Mouse (Mus musculus) monocyte, adult 5-6 weeks (primary cell): ENCODE results near the gene Prkaa2. TPM values are rescaled to one million over a fixed set of nuclear protein-coding genes. Genes with fewer than 3 reads are reported as not detected.
"Not testable (repeated sequence)": the region's sequence is repeated elsewhere in the genome, so short reads cannot be mapped to it uniquely, and the experiment has no call there.

Experiments used
- ATAC-seq: fragments of 153-309, 156-312 bp; replicated peaks from 2 replicates; pipeline ENCODE4 v1.8.0; 2017; ENCODE audit warnings: mild to moderate bottlenecking; ENCODE audit not compliant: low TSS enrichment, insufficient number of reproducible peaks, severe bottlenecking, poor library complexity, low FRiP score
- total RNA-seq: library from RNA; stranded (forward); fragments of 200-1000, 200-491, 200-594 nt; gene quantifications from 3 replicates; pipeline ENCODE4 v1.2.3, GENCODE M21; 2017

Prkaa2 gene
- total RNA-seq, 1 experiment from 2014 or later: not detected

DNA sequence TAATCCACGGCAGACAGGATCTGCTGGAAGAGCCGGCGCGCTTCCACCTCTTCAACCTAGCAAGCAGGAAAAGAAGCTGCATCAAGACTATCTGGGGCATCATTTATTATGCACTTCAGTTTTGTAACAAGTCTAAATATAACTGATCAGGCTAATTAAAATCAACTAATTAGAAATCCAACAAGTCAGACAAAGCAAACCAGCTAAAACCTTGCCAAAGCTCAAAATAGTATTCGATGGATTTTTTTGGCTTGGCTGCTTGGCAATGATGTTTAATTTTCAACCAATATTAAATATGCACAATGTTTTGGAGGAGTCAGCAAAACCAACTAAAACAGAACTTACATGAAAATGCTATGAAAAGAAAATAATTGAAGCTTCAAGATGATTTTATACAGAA lies 58.4 kb downstream of the Prkaa2 start:
- no peak for ATAC-seq

DNA sequence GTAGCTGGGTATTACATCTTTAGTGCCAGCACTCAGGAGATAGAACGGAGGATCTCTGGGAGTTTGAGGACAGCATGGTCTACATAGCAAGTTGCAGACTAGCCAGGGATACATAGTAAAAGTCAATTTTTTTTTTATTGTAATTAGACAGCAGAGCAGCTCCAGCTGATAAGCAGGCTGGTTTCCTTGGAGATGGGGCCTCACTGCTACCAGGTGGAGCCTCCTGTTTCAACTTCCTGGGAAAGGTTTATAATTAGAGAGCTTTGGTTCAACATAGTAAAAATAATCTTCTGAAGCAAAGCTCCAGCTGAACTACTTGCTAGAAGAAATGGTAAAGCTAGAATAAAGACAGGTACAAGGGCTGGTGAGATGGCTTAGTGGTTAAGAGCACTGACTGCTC lies 59.6 kb downstream of the Prkaa2 start:
- no peak for ATAC-seq

DNA sequence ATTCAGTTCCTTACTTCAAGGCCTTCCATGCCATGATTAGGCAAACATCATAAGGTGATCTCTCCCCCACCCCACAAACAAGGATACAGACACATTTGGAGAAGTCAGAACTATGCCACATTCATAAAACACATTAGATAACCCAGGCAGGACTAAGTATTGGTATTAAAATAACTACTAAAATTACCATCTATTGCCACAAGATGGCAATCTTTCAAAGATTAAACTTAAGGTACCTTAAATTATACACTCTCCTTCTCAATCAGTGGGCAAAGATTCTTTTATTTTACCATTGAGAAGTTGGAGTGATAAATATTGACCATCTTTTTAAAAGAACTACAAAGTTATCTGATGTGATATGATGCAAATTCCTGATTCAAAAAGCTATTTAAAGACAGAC lies 75.4 kb downstream of the Prkaa2 start:
- no peak for ATAC-seq

DNA sequence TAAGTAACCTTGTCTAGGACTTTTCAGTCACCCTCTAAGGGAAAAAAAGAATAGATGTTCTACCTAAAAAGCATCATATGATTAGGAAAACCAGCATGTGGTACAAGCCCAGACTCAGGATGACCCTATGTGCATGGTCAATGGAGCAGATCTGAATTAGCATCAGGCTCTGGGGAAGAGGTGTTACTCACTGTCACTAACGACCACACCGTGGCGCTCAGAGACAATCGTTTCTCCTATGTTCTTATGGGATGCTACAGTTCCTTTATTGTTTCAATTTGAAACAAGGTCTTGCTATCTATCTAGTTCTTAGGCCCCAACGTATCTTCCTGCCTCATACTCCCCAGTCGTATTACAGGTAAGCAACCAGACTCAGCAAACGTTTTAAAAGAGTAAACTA lies 76.5 kb downstream of the Prkaa2 start:
- ATAC-seq: no peak

DNA sequence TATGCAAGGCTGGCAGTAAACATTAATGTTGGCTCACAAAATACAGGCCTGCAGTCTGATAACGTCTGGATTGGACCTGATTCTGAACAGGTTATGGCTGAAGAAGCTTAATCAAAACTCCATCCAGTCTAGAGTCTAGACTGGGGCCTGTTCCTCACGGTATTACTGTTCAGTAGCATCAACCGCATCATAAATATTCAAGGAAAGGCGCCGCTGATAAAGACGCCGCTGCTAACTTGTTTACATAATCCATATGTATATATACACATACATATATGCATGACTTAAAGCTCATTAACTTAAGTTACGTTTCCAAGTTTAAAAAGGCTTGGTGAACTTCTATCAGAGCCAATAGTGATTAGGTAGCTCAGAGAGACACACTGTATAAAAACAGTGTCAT lies 78.6 kb downstream of the Prkaa2 start:
- no peak for ATAC-seq

DNA sequence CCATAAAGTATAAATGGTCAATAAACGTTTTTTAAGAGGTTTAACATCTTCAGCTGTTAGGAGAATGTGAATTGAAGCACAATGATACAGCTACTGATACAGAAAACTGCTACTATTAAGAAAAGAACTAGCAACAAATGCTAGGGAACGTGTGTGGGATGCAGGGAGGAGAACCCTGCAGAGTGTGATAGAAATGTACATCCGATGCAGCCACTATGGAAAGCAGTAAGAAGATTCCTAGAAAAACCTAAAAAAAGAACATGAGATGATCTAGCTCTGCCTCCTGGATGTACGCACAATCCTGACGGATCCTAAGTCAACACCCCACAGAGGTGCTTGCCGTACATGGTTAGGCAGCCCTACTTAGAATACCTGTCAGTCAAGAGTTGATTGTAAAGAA lies 82.4 kb downstream of the Prkaa2 start:
- ATAC-seq: no peak

DNA sequence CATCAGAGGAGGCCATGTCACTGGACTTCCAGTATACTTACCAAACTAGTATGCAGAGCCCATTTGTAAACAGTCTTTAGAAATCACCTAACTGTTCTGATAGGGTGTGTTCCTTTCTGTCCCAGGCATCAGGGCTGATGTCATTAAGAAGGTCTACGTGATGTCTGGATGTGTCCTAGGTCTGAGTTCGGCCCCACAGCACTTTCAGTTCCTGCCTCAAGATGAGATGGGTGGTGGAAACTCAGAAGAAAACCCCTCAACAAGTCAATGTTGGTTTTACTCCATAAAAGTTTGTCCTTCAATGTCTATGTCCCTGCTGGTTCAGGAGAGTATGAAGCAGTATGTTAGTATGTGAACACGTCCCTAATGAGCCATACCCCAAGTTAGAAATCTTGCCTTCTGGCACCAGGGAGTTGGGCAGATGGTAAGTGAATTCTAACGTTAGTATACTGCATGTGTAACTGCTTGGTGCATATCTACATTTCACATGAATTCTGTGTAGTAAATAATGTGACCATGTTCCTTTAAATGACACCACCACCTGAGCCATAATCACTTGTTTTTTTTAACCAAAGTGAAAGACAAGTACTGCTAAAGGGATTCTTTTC lies 93.6 kb downstream of the Prkaa2 start:
- no peak for ATAC-seq

DNA sequence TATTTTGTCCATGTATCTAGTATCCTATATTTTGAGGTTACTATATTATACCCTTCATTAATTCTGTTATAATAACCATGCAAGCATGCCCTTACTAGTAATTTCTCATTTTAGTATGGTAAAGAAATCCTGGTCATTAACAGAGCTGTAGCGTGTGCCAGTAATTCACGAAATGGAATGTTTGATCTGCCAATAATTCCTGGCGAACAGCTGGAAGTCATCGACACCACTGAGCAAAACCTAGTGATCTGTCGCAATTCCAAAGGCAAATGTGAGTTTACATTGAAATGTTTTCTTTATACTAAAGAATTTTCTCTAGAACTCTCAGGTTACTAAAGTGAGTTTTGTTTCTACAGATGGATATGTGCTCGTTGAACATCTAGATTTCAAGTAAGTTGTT lies 94.2 kb downstream of the Prkaa2 start:
- ATAC-seq: no peak

DNA sequence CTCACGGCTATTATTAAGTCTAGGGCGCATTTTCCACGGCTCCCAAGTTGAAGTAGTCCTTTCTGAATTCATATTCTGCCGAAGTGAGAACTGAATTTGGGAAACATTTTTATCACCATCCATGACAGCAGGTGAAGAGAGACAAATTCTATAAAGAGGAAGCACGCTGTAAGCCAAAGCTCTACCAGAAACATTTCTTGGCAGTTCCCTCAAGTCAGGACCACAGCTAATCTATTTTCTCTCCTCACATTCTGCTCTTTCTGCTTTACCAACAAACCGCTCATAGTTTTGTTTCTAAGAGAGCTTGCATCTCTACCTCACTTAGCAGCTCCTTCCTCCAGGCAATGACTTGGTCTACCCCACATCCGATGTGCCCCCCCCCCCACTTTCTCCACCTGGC lies 96.0 kb downstream of the Prkaa2 start:
- no peak for ATAC-seq

DNA sequence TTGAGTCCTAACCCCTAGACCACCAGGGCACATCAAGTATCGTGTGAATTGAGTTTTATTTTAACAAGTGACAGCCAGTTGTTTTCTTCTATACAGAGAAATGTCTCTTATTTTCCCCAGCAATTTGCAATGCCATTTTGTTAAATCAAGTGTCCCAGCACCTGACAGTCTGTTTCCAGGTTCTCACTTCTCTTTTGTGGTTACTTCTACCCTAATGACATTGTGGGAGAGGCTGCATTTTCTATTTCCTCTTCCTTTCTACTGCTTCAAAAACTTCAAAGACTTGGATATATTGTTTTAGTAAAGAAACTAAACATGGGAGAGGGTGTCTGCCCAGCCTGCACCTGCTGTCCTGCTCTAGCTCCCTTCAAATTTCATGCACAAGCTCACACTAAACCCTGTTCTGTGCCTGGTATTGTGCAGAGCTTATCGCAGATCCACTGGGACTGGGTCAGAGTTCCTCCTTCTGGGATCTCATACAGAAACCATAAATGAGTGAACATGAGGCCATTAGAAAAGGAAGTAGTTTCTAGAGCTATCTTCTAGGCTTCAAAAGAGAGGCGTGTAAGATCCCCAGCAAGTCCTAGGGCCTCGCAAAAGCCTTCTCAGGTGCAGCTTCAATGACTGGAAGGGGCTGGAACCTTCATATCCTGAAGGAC lies 102.2 kb downstream of the Prkaa2 start:
- no peak for ATAC-seq

DNA sequence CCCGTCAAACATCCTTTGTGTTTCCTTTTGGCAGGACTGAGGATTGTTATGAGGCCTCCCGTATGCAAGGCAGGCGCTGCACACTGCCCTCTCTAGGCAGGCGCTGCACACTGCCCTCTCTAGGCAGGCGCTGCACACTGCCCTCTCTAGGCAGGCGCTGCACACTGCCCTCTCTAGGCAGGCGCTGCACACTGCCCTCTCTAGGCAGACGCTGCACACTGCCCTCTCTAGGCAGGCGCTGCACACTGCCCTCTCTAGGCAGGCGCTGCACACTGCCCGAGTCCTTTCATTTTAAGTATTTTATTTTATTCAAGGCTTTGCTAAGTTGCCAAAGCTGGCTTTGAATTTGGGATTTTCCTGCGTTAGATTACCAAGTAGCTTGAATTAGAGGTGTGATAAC lies 105.0 kb downstream of the Prkaa2 start:
- not testable (repeated sequence) for ATAC-seq

DNA sequence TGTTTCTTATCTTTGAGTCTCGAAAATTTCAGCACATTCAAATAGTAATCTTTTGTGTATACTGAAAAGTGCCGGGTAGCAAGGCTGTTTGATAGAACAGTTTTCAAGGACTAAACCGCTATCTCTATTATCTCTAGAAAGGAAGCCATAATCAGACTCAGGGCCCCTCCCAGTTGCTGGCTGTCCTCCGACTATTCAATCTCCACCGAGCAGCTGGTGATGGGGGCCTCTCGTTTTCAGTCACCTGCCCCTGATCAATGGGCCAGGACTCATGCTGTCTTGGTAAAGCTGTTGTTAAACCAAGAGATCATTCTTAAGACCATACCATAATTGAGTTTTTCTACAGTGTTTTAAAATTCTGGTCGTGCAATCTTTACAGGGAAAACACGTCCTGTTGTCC lies 105.6 kb downstream of the Prkaa2 start:
- no peak for ATAC-seq

DNA sequence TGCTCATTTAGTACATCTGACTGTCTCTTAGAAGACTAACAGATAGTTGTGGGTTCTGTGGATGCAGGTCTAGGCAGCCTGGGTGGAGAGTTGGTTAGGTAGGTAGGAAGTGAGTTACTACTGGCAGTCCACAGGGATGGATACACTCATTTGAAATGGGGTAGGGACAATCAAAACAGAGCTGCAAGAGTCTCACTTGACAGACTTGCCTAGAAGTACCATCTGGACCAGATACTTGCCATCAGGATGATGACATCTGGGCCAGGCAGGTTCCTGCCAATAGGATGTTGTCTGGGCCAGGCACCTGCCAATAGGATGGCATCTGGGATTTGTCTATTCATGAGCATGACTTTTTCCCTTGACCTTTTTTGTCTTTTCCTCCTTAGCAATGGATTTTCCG lies 108.0 kb downstream of the Prkaa2 start:
- no peak for ATAC-seq

DNA sequence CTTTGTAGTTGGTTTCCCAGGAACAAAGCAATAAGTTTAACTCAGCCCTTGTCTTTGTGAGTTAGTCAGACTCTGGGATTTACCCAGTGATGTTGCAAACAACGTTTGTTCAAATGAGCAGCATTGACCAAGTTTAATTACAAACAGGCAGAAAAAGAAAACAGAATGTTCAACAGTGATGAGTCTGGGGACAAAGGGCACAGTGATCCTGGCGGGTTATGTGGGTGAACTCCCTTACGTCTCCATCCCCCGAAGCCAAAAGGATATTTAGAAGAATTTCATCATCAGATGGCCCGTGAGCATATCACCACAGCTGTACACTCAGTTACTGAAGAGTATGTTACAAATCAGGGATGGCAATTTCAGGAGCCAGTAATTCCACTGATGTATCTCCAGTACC lies 110.0 kb downstream of the Prkaa2 start:
- ATAC-seq: no peak

DNA sequence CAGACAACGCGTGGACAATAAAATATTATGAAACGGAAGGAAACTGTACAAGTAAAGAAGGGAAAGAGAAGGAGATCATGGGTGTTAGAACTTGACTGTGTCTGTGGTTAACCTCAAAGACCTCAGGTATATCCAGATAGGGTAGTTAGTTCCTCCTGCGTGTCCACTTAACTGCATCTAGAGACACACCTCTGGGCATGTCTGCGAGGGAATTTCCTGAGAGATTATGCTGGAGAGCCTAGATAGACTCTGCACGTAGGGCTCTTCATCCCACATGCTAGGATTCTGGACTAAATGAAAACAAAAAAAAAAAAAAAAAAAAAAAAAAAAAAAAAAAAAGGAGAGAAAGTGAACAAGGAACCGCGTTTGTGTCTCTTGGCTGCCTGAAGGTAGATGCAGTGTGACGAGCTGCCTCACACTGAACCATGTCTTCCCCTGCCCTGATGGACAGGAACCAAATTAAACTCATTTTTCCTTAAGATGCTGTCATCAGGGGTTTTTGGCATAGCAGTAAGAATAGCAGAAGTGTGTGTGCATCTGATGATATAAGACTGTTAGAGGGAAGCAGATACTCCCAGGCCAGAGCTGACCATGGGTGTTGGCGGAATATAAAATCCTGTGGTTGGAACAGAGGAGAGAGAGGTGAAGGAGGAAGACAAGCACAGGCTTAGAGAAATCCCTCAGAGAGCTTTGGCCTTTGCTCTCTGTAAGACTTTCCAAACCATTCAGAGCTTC lies 116.4 kb downstream of the Prkaa2 start:
- ATAC-seq: no peak

DNA sequence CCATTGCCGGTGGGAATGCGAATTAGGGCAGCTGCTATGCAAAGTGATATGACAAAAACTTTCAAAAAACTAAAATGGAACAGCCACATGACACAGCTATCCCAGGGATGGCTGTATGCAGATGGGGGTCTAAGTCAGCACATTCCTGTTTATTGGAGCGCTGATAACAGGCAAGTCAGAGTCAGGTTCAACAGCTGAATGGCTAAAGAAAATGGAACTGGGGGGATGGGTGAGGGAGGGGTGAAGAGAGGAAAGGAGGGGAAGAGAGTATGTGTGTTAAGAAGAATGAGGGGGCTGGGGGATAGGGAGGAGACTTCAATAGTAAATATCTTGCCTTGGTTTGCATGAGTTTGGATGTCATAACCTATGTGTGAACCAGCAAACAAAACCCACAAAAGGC lies 117.4 kb downstream of the Prkaa2 start:
- no peak for ATAC-seq

DNA sequence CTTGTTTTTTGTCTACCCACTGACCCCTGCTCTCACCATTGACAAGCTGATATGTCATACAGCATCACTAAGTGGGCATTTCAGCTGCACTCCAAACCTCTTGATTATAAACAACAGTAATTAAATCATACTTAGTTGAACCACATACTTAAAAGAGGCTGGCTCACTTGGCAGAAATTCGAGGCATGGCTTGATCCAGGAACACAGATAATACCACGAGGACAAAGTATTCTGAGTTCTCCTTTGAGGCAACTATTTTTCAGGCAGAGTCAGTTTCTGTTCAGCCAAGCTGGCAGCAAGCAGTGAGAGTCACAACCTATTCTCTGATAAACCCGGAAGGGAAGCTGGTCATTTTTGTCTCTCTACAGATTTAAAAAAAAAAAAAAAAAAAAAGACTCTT lies 119.0 kb downstream of the Prkaa2 start:
- ATAC-seq: no peak

DNA sequence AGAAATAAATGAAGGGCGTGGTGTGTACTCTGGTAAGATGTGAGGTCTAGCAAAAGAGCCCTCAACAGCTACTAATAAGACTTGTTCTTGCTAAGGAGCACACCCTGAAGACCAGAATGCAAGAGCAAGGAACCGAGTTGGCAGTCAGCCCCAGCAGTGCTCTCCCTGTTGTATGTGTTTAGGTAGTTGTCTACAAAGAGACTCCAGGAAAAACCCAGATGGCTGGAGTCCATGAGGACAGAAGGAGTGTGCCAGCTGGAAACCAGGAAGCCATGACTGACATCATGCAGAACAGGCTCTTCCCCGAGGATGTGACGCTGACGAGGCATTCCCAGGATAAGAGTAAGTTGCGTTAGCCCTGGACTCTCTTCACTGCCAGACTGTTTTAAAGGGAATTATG lies 119.7 kb downstream of the Prkaa2 start:
- ATAC-seq: no peak

DNA sequence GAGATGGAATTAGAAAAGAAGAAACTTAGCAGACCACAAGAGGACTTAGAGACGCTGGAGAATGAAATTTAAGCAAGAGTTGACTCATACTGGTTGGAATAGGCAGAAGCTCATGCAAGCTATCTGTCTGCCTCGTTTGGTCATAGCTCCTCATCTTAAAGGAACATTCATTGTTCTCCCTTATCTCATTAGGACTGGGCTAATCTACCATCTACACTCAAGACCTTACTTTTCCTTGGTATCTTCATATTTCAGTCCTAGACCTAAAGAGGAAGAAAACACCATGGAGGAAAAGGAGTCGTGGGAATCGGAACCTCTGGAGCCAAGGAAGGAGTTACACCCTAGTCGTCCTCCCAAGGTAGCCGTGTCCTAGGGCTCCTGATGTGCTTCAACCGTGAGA lies 121.0 kb downstream of the Prkaa2 start:
- ATAC-seq: no peak

DNA sequence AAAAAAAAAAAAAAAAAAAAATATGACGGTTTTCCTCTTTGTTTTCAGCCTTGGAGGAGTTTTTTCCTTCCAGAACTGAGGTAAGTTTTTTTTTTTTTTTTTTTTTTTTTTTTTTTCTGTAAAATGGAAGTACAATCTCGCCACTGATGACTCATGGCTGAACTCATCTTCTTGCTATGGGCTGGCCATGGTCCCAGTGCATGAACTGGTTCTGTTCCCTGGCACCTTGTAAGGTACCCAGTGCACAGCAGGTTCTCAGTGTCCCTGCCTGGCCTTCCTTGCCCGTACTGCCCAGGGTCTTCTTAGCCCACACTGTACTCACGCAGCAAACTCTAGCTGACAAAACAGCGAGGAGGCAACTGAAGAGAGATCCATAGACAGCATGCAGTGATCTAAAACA lies 121.6 kb downstream of the Prkaa2 start:
- ATAC-seq: no peak
